Mouse (Mus musculus): ENCODE data around the gene Kif5c.

GRCm38 (mm10) chr2:49710223-49710622, 91.1 kb downstream of the Kif5c start:
- TF ChIP-seq GATA1 (IDR thresholded peaks at IDR 0.05; ENCODE audit: low read length) (no peak), TAL1 (IDR thresholded peaks at IDR 0.05; ENCODE audit: low read length) (no peak)

Data from erythroblast, embryonic 14.5 days (primary cell).